Mouse (Mus musculus): ENCODE data around the gene Klkb1.

DNA sequence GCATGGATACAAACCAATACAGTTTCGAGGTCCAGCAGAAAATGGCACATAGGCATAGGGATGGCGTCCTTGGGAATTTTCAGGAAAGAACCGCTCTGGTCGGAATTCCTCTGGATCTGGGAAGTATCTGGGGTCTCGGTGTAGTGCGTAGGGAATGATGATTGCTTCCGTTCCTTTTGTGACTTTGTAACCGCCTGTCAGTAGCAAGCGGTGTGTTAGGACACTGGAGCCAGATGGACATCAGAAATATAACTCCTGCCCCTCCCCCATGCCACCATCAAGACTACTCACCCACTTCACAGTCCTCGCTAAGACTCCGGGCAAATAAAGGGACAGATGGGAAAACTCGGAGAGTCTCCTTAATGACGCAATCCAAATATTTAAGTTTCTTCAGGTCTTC, 13.7 kb upstream of the Klkb1 start, which contains the start of gene Gm45753:
- TF ChIP-seq CTCF (IDR thresholded peaks at IDR 0.05; ENCODE audit: control insufficient read depth, insufficient read depth, insufficient replicate concordance, low read depth, low read length) (no peak), POLR2A (IDR thresholded peaks at IDR 0.05; ENCODE audit: control insufficient read depth, low read depth, low read length) (no peak)

Data from testis, adult 2 months (tissue).